Mouse (Mus musculus) myocyte (in vitro differentiated cells): Measurements from ENCODE around the gene Serpinb1a.

Source experiments
- E2F4 ChIP-seq: IDR thresholded peaks from one replicate; pipeline ENCODE4 v1.6.1; 2011; ENCODE audit warnings: mild to moderate bottlenecking, control low read depth, moderate library complexity; ENCODE audit not compliant: insufficient read depth
- MAX ChIP-seq: IDR thresholded peaks from one replicate; pipeline ENCODE4 v1.6.1; 2011; ENCODE audit warnings: low read depth, mild to moderate bottlenecking, control low read depth
- MYOG ChIP-seq, 3 experiments: IDR thresholded peaks; one replicate each; pipeline ENCODE4 v1.6.1; 2011; ENCODE audit warnings: control low read depth in 2 of 3, low read depth in 2 of 3, mild to moderate bottlenecking in 2 of 3; ENCODE audit not compliant: insufficient read length in 2 of 3, control insufficient read depth in 1 of 3, insufficient read depth in 1 of 3
- POLR2A ChIP-seq: IDR thresholded peaks from one replicate; pipeline ENCODE4 v1.6.1; 2011; ENCODE audit warnings: low read depth, mild to moderate bottlenecking, control low read depth, moderate library complexity; ENCODE audit not compliant: insufficient read length
- POLR2AphosphoS2 ChIP-seq: IDR thresholded peaks from one replicate; pipeline ENCODE4 v1.6.1; 2011; ENCODE audit warnings: low read depth, control low read depth; ENCODE audit not compliant: insufficient read length
- REST ChIP-seq: IDR thresholded peaks from one replicate; pipeline ENCODE4 v1.6.1; 2011; ENCODE audit warnings: mild to moderate bottlenecking, control low read depth, moderate library complexity; ENCODE audit not compliant: insufficient read depth, insufficient read length
- SRF ChIP-seq: IDR thresholded peaks from one replicate; pipeline ENCODE4 v1.6.1; 2011; ENCODE audit warnings: low read depth; ENCODE audit not compliant: control insufficient read depth, insufficient read length
- USF1 ChIP-seq: IDR thresholded peaks from one replicate; pipeline ENCODE4 v1.6.1; 2011; ENCODE audit warnings: low read depth, mild to moderate bottlenecking, control low read depth, moderate library complexity

DNA sequence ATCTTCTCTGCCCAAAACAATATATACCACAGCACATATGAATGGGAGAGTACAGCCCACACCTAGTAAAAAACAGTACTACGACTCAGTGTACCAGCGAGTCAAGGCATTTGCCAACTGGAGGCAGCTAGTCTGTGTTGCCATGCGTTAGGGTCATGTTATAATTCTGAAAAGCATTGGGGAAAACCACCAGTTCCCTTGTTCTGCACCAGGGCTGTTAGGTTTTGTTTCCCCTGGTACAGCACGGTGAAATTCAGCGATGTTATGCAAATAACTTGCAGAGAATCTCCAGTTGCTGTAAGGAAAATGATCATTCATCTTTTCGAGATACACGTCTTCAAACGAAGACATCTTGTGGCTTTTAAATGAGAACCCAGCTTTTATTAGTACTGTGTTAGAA, 25.4 kb downstream of the Serpinb1a start:
- no peak for TF ChIP-seq E2F4
- TF ChIP-seq USF1: no peak
- no peak for TF ChIP-seq POLR2A
- no peak for TF ChIP-seq REST
- no peak for TF ChIP-seq SRF
- no peak for TF ChIP-seq MAX
- no peak for TF ChIP-seq POLR2AphosphoS2
- TF ChIP-seq MYOG (IDR thresholded peaks at IDR 0.05; ENCODE audit: control insufficient read depth in 1 of 3, insufficient read depth in 1 of 3, insufficient read length in 2 of 3, low read depth in 2 of 3): no peak
